Mouse (Mus musculus) CH12.LX (cell line): ENCODE results near the gene Tnik. TPM values are rescaled to one million over a fixed set of nuclear protein-coding genes. Genes with fewer than 3 reads are reported as not detected.

ENCODE experiments used
- DNase-seq: peaks from one replicate; pipeline ENCODE4 v3.0.0-alpha.2; 2013; ENCODE audit errors: extremely low read depth
- H3K27ac ChIP-seq: 2 replicates; pipeline ENCODE4 v1.5.1; 2012; ENCODE audit warnings: low read depth, mild to moderate bottlenecking, control low read depth, moderate library complexity; ENCODE audit not compliant: insufficient read depth
- H3K27me3 ChIP-seq: replicated peaks from 2 replicates; pipeline ENCODE3; 2012; ENCODE audit warnings: inconsistent platforms
- H3K36me3 ChIP-seq, 2 experiments: replicated peaks in 1 of 2; 2 replicates each; pipeline versions ENCODE3 to v1.6.1; 2012; ENCODE audit warnings: inconsistent platforms in 1 of 2, low read length in 1 of 2, mild to moderate bottlenecking in 1 of 2, mixed read lengths in 1 of 2, moderate library complexity in 1 of 2; ENCODE audit not compliant: control insufficient read depth in 1 of 2, insufficient read depth in 1 of 2
- H3K4me1 ChIP-seq, 2 experiments: 2 replicates each; pipeline ENCODE4 v1.6.1; 2012; ENCODE audit warnings: inconsistent platforms in 1 of 2, moderate library complexity in 1 of 2; ENCODE audit not compliant: insufficient read depth in 2 of 2, control insufficient read depth in 1 of 2
- H3K4me2 ChIP-seq: 2 replicates; pipeline ENCODE4 v1.6.1; 2012; ENCODE audit warnings: low read depth, mild to moderate bottlenecking, control low read depth; ENCODE audit not compliant: poor library complexity, insufficient read depth, severe bottlenecking
- H3K4me3 ChIP-seq, 3 experiments: fragments of 150-350 bp in 1 of 3; sonication (generic) in 1 of 3; replicated peaks in 1 of 3; 2 replicates each; pipeline versions ENCODE3 to v1.5.1; 2011 to 2012; ENCODE audit warnings: low read depth in 2 of 3, low read length in 2 of 3, mild to moderate bottlenecking in 2 of 3, moderate library complexity in 2 of 3, control low read depth in 1 of 3, improper control_type of control experiment in 1 of 3, inconsistent platforms in 1 of 3, mixed read lengths in 1 of 3; ENCODE audit not compliant: poor library complexity in 1 of 3
- H3K79me2 ChIP-seq: replicated peaks from 2 replicates; pipeline ENCODE4 v1.6.1; 2012; ENCODE audit warnings: mild to moderate bottlenecking, moderate library complexity; ENCODE audit not compliant: control insufficient read depth, poor library complexity, insufficient read depth, severe bottlenecking; ENCODE audit errors: extremely low read depth
- H3K9ac ChIP-seq: 2 replicates; pipeline ENCODE4 v1.6.1; 2012; ENCODE audit warnings: low read depth, mild to moderate bottlenecking, control low read depth, moderate library complexity; ENCODE audit not compliant: insufficient read depth
- H3K9me3 ChIP-seq: replicated peaks from 2 replicates; pipeline ENCODE3; 2012; ENCODE audit warnings: low read length, inconsistent platforms, mixed read lengths
- CHD2 ChIP-seq: IDR thresholded peaks from 2 replicates; pipeline ENCODE4 v1.6.1; 2011; ENCODE audit warnings: low read length, improper control_type of control experiment
- CTCF ChIP-seq, 2 experiments: IDR thresholded peaks in 1 of 2; conservative IDR thresholded peaks in 1 of 2; 2 replicates each; pipeline ENCODE4 v1.5.1; 2011 to 2012; ENCODE audit warnings: low read depth in 2 of 2, low read length in 2 of 2, improper control_type of control experiment in 1 of 2, inconsistent platforms in 1 of 2, mild to moderate bottlenecking in 1 of 2, moderate library complexity in 1 of 2
- E2F4 ChIP-seq: IDR thresholded peaks from 2 replicates; pipeline ENCODE4 v1.6.1; 2011; ENCODE audit warnings: low read depth, low read length, improper control_type of control experiment; ENCODE audit not compliant: insufficient replicate concordance
- EP300 ChIP-seq: IDR thresholded peaks from 2 replicates; pipeline ENCODE4 v1.6.1; 2011; ENCODE audit warnings: low read length, improper control_type of control experiment
- GABPA ChIP-seq: IDR thresholded peaks from 2 replicates; pipeline ENCODE4 v1.6.1; 2012; ENCODE audit warnings: low read depth, low read length, improper control_type of control experiment, inconsistent platforms; ENCODE audit not compliant: insufficient replicate concordance
- IRF4 ChIP-seq: IDR thresholded peaks from 2 replicates; pipeline ENCODE4 v1.6.1; 2014; ENCODE audit warnings: low read depth, mild to moderate bottlenecking, inconsistent platforms, low read length, improper control_type of control experiment
- MAFK ChIP-seq: IDR thresholded peaks from 2 replicates; pipeline ENCODE4 v1.6.1; 2011; ENCODE audit warnings: low read length, improper control_type of control experiment; ENCODE audit not compliant: insufficient replicate concordance
- MAZ ChIP-seq: IDR thresholded peaks from 2 replicates; pipeline ENCODE4 v1.6.1; 2012; ENCODE audit warnings: low read depth, mild to moderate bottlenecking, inconsistent platforms, low read length, improper control_type of control experiment, moderate library complexity
- MEF2A ChIP-seq: IDR thresholded peaks from 2 replicates; pipeline ENCODE4 v1.6.1; 2014; ENCODE audit warnings: low read depth, mild to moderate bottlenecking, inconsistent platforms, low read length, improper control_type of control experiment, borderline replicate concordance
- NELFE ChIP-seq: IDR thresholded peaks from 2 replicates; pipeline ENCODE4 v1.6.1; 2011; ENCODE audit warnings: low read depth, low read length, improper control_type of control experiment
- RAD21 ChIP-seq: IDR thresholded peaks from 2 replicates; pipeline ENCODE4 v1.6.1; 2011; ENCODE audit warnings: low read depth, mild to moderate bottlenecking, low read length, improper control_type of control experiment, moderate library complexity
- SIN3A ChIP-seq: IDR thresholded peaks from 2 replicates; pipeline ENCODE4 v1.6.1; 2012; ENCODE audit warnings: low read length, improper control_type of control experiment, inconsistent platforms
- SMC3 ChIP-seq: IDR thresholded peaks from 2 replicates; pipeline ENCODE4 v1.6.1; 2011; ENCODE audit warnings: low read depth, low read length, improper control_type of control experiment
- USF1 ChIP-seq: IDR thresholded peaks from 2 replicates; pipeline ENCODE4 v1.6.1; 2014; ENCODE audit warnings: low read depth, mild to moderate bottlenecking, inconsistent platforms, low read length, improper control_type of control experiment
- ZKSCAN1 ChIP-seq: IDR thresholded peaks from 2 replicates; pipeline ENCODE4 v1.6.1; 2012; ENCODE audit warnings: low read depth, inconsistent platforms, low read length, improper control_type of control experiment, borderline replicate concordance
- dilution Hi-C: fragments of 300-500 bp; cut with MboI; formaldehyde crosslinking; loops from 2 replicates; pipeline ENCODE4 v1.14.3; 2020; ENCODE audit warnings: low sequenced_read_pairs; ENCODE audit not compliant: extremely low pct_unique_long_range_greater_than_20kb, extremely low pct_ligation_motif_present
- in situ Hi-C: fragments of 300-500 bp; cut with MboI; formaldehyde crosslinking; loops from 3 replicates; pipeline ENCODE4 v1.14.3; 2019; ENCODE audit warnings: low sequenced_read_pairs, low pct_ligation_motif_present, low pct_unique_long_range_greater_than_20kb, mixed read lengths
- polyA plus RNA-seq: library from polyadenylated mRNA; unstranded; fragments of >175 nt; gene quantifications from 2 replicates; pipeline ENCODE4 v1.2.1, GENCODE M21; 2012; ENCODE audit warnings: low read depth; ENCODE audit not compliant: insufficient read length
- total RNA-seq, 2 experiments: library from RNA; depleted of rRNA; stranded (reverse); fragments of 300-350 nt in 1 of 2; fragments of >200 nt in 1 of 2; gene quantifications; 2 replicates each; pipeline ENCODE4 v1.2.3; 2012 to 2014

Tnik gene
- total and polyA plus RNA-seq, 3 experiments, result 0.08 TPM; not detected in 2

DNA sequence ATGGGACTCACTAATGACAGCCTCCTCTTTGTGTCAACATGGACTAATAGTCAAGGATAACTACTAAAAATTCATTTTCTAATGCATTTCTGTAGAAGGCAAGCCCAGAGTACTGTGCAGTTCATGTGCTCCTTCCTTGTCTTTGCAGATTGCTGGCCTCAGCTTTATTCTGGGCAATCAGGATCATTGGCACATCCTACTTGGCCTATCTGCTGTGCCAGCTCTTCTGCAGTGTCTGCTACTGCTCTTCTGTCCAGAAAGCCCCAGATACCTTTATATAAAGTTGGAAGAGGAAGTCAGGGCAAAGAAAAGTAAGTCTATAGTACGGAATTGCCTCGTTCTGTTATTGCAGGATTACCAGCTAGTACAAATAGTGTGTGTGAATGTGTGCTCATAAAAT lies 455.5 kb downstream of the Tnik start:
- Histone ChIP-seq H3K79me2 (no peaks in the 10 kb centered on the region), H3K9ac (no peak overlapping the region), H3K27ac (no peak overlapping the region), H3K27me3 (no peaks in the 10 kb centered on the region), H3K36me3 (no peaks in the 10 kb centered on the region), H3K4me1 (no peaks in the 10 kb centered on the region), H3K4me2 (no peak overlapping the region), H3K9me3 (no peaks in the 10 kb centered on the region), H3K4me3 (no peak overlapping the region)
- in situ Hi-C loops (no loop called here), dilution Hi-C loops (no loop called here)
- no peak for TF ChIP-seq USF1
- no peak for TF ChIP-seq MAFK
- no peak for TF ChIP-seq GABPA
- TF ChIP-seq IRF4, result no peak
- no peak for TF ChIP-seq MEF2A
- no peak for TF ChIP-seq CHD2
- no peak for TF ChIP-seq MAZ
- TF ChIP-seq NELFE, result no peak
- no peak for TF ChIP-seq SIN3A
- no peak for TF ChIP-seq CTCF (conservative IDR thresholded peaks at IDR 0.05 in 1 of 2, IDR thresholded peaks at IDR 0.05 in 1 of 2; ENCODE audit: low read depth in 2 of 2, low read length in 2 of 2)
- DNase-seq, result no peak

DNA sequence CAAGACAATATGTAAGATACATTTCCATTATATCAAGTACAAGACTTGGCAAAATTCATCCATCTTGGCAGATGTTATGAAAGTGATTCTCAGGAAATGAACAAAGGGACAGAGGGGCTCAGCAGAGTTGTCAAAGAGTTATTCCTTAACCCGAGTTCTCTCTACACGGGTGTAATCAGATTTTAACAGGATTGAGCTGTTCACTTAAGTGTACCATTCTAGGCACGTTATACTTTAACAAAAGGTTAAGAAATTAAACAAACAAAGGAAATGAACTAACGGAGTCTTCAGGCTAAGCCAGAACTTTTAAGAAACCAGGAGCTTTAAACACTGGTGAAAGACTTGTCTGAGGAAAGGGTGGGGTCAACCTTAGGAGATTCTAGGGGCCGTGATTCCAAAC lies 458.2 kb downstream of the Tnik start:
- H3K27me3 ChIP-seq, result no peaks in the 10 kb centered on the region
- no peak overlapping the region for H3K4me2 ChIP-seq
- H3K4me1 ChIP-seq, result no peaks in the 10 kb centered on the region
- H3K36me3 ChIP-seq, result no peaks in the 10 kb centered on the region
- TF ChIP-seq EP300 (no peak), USF1 (no peak), ZKSCAN1 (no peak), NELFE (no peak), IRF4 (no peak), SMC3 (no peak), E2F4 (no peak), RAD21 (no peak), CTCF (conservative IDR thresholded peaks at IDR 0.05 in 1 of 2, IDR thresholded peaks at IDR 0.05 in 1 of 2; ENCODE audit: low read depth in 2 of 2, low read length in 2 of 2) (no peak), MAFK (no peak)
- H3K9ac ChIP-seq, result no peak overlapping the region
- H3K4me3 ChIP-seq, result no peak overlapping the region
- H3K79me2 ChIP-seq, result no peaks in the 10 kb centered on the region
- in situ Hi-C loops (no loop called here), dilution Hi-C loops (no loop called here)
- H3K27ac ChIP-seq, result no peak overlapping the region
- H3K9me3 ChIP-seq, result no peaks in the 10 kb centered on the region
- DNase-seq, result no peak
